Mouse (Mus musculus) gastrocnemius, postnatal 25 days (tissue): ENCODE measurements around the gene Usp2. TPM values are rescaled to one million over a fixed set of nuclear protein-coding genes. Genes with fewer than 3 reads are reported as not detected.
A peak's percentile ranks its signal among the peaks of the same experiment; 100 is the strongest.

Experiments
- DNase-seq: peaks from one replicate; pipeline ENCODE4 v3.0.0; 2022
- total RNA-seq, 2 experiments: library from RNA; stranded (reverse); gene quantifications; 1 replicate in 1 of 2; 2 replicates in 1 of 2; pipeline ENCODE4 v1.2.3; 2021

Usp2 gene
- total RNA-seq, 2 experiments from 2014 or later: 160 to 313 TPM

DNA sequence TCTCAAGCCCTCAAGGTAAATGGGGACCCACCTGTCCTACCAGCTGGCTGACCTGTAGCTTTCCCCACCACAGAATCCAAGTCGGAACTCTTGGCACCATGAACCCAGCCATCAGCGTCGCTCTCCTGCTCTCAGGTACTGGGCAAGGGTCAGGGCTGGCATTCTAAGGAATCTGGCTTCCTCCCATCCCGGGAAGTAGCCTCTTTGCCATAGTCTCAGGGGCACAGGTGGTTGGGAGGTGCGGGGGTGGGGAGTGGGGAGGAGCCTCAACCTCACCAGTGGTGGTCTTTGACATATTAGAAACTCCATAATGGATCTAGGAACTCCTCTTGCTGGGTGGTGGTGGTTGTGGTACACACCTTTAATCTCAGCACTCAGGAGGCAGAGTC lies 20.9 kb upstream of the Usp2 start:
- no peak for DNase-seq

DNA sequence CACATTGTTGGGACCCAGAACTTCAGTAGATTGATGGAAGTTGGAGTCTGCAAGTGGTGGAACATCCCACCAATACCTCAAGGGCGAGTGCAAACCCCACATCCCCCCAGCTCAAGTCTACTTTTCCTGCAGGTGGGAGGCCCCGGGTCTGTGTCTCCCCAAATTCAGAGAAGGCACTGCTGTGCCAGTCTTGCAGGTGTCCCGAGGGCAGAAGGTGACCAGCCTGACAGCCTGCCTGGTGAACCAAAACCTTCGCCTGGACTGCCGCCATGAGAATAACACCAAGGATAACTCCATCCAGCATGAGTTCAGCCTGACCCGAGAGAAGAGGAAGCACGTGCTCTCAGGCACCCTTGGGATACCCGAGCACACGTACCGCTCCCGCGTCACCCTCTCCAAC lies 20.4 kb upstream of the Usp2 start:
- no peak for DNase-seq

DNA sequence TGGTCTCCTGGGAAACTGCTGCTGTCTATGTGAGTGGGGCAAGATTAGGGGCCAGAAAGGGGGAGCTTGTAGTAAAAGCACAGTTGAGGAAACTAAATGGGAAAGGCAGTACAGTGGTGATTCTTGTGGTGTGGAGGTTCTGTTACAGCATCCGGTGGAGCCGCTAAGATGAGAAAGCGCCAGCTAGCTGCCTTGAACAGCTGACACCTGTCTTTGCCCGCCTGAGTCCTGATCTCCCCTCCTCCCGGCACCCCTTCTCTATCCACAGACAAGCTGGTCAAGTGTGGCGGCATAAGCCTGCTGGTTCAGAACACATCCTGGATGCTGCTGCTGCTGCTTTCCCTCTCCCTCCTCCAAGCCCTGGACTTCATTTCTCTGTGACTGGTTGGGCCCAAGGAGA lies 19.8 kb upstream of the Usp2 start:
- DNase-seq: no peak

GRCm38 (mm10) chr9:44047571-44048490 lies 19.0 kb upstream of the Usp2 start:
- no peak for DNase-seq

GRCm38 (mm10) chr9:44048541-44049380 lies 18.1 kb upstream of the Usp2 start:
- no peak for DNase-seq

- no peak for DNase-seq
Measured at GRCm38 (mm10) chr9:44049381-44050165, 17.2 kb upstream of the Usp2 start.

DNA sequence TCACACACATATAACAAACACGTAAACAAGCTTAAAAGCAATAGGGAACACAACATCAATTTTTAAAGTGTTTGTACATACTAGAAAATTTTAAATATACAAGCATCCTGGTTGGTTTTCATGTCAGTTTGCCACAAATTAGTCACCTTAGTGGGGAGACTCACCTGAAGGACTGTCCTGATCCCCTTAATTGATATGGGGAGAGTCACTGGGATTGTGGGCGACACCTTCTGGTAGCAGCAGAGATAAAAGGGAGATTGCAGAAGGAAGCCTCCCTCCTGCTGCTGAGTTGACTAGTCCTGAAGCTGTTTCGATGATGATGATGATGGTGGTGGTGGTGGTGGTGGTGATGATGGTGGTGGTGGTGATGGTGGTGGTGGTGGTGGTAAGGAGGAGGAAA lies 14.0 kb upstream of the Usp2 start:
- no peak for DNase-seq

DNA sequence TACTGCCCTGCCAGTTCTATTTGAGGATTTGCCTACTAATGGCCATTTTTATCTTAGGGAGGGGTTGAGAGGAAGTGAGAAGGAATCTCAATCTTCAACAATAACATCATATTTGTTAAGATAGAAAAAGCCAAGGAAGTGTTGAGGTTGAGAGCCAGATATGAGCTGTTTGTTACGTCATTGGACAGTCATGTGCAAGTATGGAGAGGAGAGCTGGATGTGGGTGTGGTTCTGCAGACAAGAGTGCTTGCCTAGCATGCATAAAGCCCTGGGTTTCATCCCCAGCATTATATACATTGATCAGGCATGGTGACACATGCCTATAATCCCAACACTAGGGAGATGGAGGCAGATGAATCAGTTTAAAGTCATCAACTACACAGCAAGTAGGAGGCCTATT lies 12.9 kb upstream of the Usp2 start:
- DNase-seq: no peak

DNA sequence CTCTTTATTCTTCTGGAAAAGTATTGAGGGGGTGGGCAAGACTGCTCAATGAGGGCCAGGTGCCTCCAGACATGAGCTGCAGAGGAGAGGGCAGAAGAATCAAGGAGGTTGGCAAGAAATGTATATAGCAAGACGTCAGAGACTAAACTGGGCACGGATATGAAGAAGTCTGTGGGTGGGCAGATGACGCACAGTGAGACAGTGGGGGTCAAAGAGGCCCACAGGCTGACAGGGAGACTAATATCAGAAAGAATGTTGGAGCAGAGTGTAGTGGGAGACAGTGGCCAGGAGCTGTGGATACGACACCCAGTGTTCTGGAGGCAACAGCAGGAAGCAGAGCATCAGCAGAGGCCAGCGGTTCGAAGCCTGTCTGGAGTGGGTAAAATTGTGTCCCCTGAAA lies 8.2 kb upstream of the Usp2 start:
- DNase-seq: no peak

- no peak for DNase-seq
Measured at GRCm38 (mm10) chr9:44065177-44065576, 1.6 kb upstream of the Usp2 start.

DNA sequence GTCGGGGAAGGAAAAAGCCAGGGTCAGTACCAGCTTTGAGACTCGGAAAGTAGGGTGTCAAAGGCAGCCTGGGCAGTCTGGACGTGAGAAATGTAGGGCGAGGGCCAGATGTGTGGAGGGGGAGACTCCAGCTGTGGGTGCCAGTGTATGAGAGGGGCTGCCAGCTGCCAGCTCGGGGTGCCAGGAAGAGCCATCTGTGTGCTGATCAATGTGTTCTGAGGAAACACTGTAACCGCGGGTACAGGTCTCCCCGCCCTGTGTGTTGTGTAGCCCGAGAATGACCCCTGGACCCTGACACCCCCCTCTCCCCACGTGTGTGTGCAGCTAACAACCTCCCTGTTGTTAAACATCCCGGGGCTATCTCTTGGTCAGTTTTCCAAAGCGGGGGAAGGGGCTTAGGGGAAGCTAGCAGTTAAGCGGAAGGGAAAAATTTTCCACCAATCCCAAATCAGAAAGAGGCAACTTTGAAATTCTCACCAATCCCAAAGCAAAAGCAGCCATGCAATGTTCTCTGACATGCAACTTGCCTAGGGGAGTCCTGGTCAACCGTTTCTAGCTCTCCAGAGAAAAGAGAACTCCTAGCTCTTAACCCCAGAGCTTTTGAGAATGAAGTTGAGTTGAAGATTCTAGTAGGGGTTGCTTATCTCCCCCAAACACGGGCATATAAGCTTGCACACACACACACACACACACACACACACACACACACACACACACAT lies 579 bp downstream of the Usp2 start:
- peak; percentile 64 for DNase-seq

DNA sequence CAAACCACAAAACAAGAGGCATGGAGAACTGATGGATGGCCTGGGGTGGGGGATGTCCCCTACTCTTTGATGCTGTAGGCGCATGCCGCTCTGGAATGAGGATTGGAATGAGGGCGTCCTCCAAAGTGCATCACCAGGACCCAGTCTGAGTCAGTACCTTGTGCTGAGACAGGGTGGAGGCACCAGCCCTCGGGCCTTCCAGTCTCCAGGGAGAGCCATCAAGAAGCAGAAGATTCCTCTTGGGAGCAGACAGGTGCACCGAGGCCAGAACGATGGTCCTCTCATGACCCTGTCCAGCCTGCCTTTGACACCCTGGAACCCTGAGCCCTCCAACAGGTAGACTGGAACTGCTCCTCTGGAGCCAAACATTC lies 1.1 kb downstream of the Usp2 start:
- no peak for DNase-seq

DNA sequence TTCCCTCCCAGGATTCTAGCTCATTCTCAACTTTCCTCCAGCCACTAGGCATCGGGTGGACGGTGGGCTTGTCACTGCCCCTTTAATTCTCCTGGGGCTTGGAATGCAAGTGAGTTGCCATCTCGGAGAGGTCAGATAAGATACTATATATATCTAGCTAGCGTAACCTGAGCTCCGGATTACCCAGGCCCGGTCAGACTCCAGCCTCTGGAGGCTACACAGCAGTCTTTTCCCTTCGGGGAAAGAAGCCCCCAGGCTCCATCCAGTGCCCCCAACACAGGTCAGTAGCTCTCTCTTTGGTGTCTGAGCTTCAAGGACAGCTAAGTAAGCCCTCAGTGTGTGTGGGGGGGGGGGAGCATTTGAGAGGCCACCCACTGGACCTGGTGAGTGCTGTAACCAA lies 2.4 kb downstream of the Usp2 start:
- DNase-seq: peak; percentile 53

DNA sequence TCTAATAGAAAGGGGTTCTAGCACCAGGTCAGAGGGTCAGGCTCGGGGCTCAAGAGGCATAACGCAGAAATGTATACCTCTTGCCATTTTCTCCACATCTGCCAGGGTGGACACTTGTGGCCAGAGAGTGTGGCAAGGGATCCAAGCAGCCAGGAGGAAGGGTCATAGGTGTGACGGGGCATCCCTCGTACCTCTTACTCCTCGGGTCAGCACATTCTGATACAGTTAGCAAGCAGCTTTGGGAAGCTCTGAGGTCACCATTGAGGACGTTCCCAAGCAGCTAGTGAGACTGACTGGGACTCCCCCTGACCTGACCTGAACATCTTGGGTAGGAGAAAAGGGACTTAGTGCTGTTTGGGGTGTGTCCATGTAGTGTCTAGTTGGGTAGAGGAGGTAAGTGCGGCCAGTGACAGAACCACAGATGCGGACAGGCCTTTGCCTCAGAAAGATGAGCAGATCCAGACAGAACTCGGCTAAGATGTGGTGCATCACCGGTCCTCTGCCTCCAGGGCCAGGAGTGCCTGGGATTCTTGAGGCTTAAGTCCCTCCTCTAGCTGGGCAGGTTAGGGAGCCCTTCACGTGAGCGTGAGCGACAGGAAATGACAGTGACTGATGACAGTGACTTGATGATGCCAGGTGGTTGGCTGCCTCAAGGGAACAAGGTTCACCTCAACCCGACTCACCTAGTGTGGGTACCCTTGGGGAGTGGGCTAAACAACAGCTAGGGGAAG lies 3.5 kb downstream of the Usp2 start:
- peak; percentile 60 for DNase-seq

DNA sequence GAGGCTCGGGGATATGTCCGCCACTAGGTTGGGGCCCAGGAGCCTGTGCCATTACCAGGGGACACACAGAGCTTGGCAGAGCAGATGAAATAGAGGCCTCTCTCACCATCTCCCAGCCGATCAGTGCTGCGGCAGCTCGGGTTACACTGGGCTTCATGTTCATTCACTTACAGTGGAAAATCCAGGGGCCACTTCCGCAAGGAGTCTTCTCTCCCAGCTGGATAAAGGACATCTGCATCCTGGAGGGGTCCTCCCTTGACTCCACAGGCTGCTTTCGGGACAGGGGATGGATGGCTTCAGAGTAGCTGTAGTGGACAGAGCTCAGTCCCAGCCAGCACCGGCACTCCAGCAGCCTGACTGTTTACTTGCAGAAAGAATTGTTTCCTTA lies 4.0 kb downstream of the Usp2 start:
- DNase-seq: peak; percentile 62

- peak; percentile 66 for DNase-seq
Measured at GRCm38 (mm10) chr9:44071914-44072598, 5.2 kb downstream of the Usp2 start.

DNA sequence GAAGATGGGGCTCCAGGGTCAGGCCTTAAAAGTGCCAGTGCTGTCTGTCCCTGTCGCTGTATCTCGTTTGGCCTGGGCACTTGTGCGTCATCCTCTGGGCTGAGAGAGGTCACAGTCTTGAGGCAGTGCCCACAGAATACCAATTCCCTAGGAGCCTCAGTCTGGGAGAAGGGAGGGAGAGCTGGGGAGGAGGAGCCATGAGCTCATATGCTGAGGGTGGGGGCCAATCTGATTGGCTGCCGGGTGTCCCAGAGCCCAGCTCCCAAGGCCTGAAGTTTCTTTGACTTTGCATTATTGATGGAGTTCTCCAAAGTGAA lies 5.7 kb downstream of the Usp2 start:
- DNase-seq: peak; percentile 86

DNA sequence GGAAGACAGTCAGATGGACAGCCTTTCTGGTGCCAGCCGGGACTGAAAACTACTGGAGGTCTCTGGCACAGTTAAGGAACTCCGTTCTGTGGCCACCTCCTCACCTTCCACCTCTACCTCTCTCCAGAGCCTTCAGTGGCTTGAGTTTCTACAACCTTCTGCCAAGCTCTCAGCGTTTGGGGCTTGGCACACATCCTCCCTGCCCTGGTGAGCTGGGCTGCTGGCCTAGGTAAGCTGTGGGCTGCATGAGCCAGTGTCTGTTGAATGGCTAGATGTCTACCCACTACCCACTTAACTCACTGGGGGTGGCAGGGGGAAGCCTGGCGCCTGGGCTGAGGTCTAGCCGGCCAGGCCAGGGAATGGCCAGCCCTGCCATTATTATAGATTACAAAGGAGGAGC lies 6.3 kb downstream of the Usp2 start:
- peak; percentile 71 for DNase-seq

DNA sequence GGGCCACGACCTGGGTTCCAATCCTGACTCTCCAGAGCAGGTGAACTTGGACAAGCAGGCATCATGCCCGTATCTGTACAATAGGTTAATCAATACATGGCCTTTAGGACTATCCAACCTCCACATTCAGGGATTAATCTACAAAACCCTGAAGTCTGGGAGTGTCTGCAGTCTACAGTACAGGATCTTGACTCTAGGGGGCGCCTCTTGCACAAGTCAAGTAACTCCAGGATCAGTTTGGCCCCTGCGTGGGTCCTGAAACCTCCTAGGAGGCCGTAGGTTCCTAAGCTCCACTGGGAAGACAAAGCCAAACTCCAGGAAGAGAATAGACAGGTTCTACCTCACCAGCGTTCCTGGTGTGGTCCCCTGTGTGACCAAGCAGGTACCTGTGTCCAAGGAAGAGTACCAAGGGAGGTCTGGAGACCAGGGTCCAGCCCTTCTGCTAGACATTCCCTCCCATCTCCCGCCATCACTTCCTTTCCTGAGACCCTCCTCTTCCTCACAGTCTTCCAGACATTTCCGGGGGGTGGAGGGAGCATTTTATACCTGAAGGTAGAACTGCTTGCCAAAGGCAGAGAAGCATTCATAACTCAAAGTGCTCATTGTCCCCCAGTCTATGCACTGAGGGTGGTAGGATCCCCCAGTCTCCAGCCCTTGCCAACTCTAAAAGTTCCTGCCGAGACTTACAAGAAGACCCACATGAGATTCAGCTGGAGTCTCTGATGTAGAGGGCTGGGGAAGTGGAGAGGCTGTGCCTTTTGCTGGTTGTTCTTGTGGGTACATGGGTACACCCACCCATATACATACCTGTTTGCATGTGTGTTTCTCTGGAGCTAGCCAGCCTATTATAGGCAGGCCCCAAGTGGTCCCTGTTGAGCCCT lies 7.8 kb downstream of the Usp2 start:
- DNase-seq: no peak
